ENCODE assay signal across 24 mouse cellular contexts in genomic region chr17:50426146-50426545, GRCm38 (mm10).
DNase-seq lines count a peak whose midpoint lies in the region; ATAC-seq and TF ChIP-seq lines count a peak whose summit lies in the region.
"Had no signal": no experiment of that assay in that cellular context is flagged by ENCODE, and none has a peak within 500 bp of the region (broad histone marks: within the 10 kb centered on the region; RNA-seq: fewer than 3 reads in every experiment).

No protein-coding gene starts in this region.

- H3K9ac ChIP-seq in forebrain, embryonic 15.5 days (replicated peaks) = no peak overlapping the region
- H3K9ac ChIP-seq in forebrain, embryonic 11.5 days (ENCODE audit: low read length) = no peak overlapping the region
- no peak overlapping the region for H3K9ac ChIP-seq in midbrain, postnatal 0 days (replicated peaks; ENCODE audit: low read length, poor library complexity, severe bottlenecking)
- H3K9ac ChIP-seq: heart, embryonic 15.5 days; hindbrain, embryonic 14.5 days; liver, embryonic 14.5 days; lung, embryonic 14.5 days; midbrain, embryonic 13.5 days; neural tube, embryonic 12.5 days; stomach, embryonic 15.5 days had no signal

- DNase-seq in forebrain, embryonic 11.5 days (ENCODE audit: low spot score) = no peak
- peak; percentile 10 to 23 for DNase-seq in thymus, postnatal 10 days (ENCODE audit: low spot score in 2 of 2)
- no peak for DNase-seq in thymus, adult 2 months
- peak; percentile 59 for DNase-seq in ZHBTc4 (ENCODE audit: low read depth, low spot score)
- DNase-seq in thymus, postnatal 4 days = peak; percentile 26
- DNase-seq in midbrain, postnatal 0 days (ENCODE audit: low spot score) = no peak
- no peak for DNase-seq in layer of hippocampus, adult 8-10 months (ENCODE audit: low spot score in 2 of 2)
- DNase-seq: adrenal gland, adult 8-10 months; cerebellum, adult 2 months; gastrocnemius, postnatal 36 days; heart, postnatal 4 days; kidney, adult 2 months; kidney, postnatal 10 days; lung, embryonic 14.5 days; lung, postnatal 36 days had no signal

- no peak for TF ChIP-seq CTCF in thymus, adult 2 months (IDR thresholded peaks at IDR 0.05; ENCODE audit: borderline replicate concordance, control insufficient read depth, extremely low read depth, insufficient read depth, low read length, poor library complexity)
- no peak for TF ChIP-seq CTCF in midbrain, postnatal 0 days (IDR thresholded peaks at IDR 0.05)

- no peaks in the 10 kb centered on the region for H3K36me3 ChIP-seq in forebrain, embryonic 15.5 days
- no peaks in the 10 kb centered on the region for H3K36me3 ChIP-seq in forebrain, embryonic 11.5 days (ENCODE audit: control insufficient read depth, insufficient read depth, low read length)
- no peaks in the 10 kb centered on the region for H3K36me3 ChIP-seq in thymus, adult 2 months (ENCODE audit: control insufficient read depth, insufficient read depth, low read length)
- no peaks in the 10 kb centered on the region for H3K36me3 ChIP-seq in midbrain, postnatal 0 days (ENCODE audit: insufficient read depth, low read length)
- H3K36me3 ChIP-seq: heart, embryonic 15.5 days; midbrain, embryonic 13.5 days; neural tube, embryonic 12.5 days; stomach, embryonic 15.5 days had no signal

- ATAC-seq in forebrain, embryonic 15.5 days (replicated peaks) = no peak
- no peak for ATAC-seq in forebrain, embryonic 11.5 days (replicated peaks; ENCODE audit: low FRiP score)
- ATAC-seq in midbrain, postnatal 0 days (ENCODE audit: low FRiP score) = no peak
- ATAC-seq: midbrain, embryonic 13.5 days had no signal

- WGBS in forebrain, embryonic 15.5 days = 69% methylated on average over 7 of the region's 7 CpGs
- WGBS in forebrain, embryonic 11.5 days = 73% methylated on average over 7 of the region's 7 CpGs
- WGBS in thymus, adult 2 months = 42% methylated on average over 7 of the region's 7 CpGs
- WGBS in midbrain, postnatal 0 days = 77% methylated on average over 7 of the region's 7 CpGs

- peaks cover 16% of the 10 kb centered on the region for H3K4me1 ChIP-seq in forebrain, embryonic 15.5 days
- H3K4me1 ChIP-seq in forebrain, embryonic 11.5 days (replicated peaks; ENCODE audit: control insufficient read depth, insufficient read depth, low read length) = peaks cover 6% of the 10 kb centered on the region; the same call in 1 of the 2 replicates
- H3K4me1 ChIP-seq in thymus, adult 2 months (replicated peaks; ENCODE audit: control insufficient read depth, insufficient read depth, low read length) = peaks cover 13% of the 10 kb centered on the region
- no peaks in the 10 kb centered on the region for H3K4me1 ChIP-seq in midbrain, postnatal 0 days (ENCODE audit: insufficient read depth, low read length)
- H3K4me1 ChIP-seq: stomach, embryonic 15.5 days had no signal

- H3K27me3 ChIP-seq in forebrain, embryonic 15.5 days = no peaks in the 10 kb centered on the region
- no peaks in the 10 kb centered on the region for H3K27me3 ChIP-seq in forebrain, embryonic 11.5 days (ENCODE audit: control insufficient read depth, insufficient read depth, low read length)
- H3K27me3 ChIP-seq in thymus, adult 2 months (ENCODE audit: control insufficient read depth, insufficient read depth, low read length) = no peaks in the 10 kb centered on the region
- no peaks in the 10 kb centered on the region for H3K27me3 ChIP-seq in midbrain, postnatal 0 days (ENCODE audit: insufficient read depth, low read length)
- H3K27me3 ChIP-seq: CH12.LX; heart, embryonic 15.5 days; midbrain, embryonic 13.5 days; neural tube, embryonic 12.5 days; stomach, embryonic 15.5 days had no signal

- H3K27ac ChIP-seq in forebrain, embryonic 15.5 days (replicated peaks) = peak overlapping the region; percentile 88; the same call in 1 of the 2 replicates
- no peak overlapping the region for H3K27ac ChIP-seq in forebrain, embryonic 11.5 days (ENCODE audit: low read depth, low read length)
- H3K27ac ChIP-seq in thymus, adult 2 months (ENCODE audit: control insufficient read depth, insufficient read depth, low read length) = no peak overlapping the region
- no peak overlapping the region for H3K27ac ChIP-seq in midbrain, postnatal 0 days (ENCODE audit: low read depth, low read length)
- H3K27ac ChIP-seq: heart, embryonic 15.5 days; hindbrain, embryonic 14.5 days; midbrain, embryonic 13.5 days; neural tube, embryonic 12.5 days; stomach, embryonic 15.5 days had no signal

- no peak overlapping the region for H3K4me2 ChIP-seq in forebrain, embryonic 15.5 days (replicated peaks)
- no peak overlapping the region for H3K4me2 ChIP-seq in forebrain, embryonic 11.5 days (ENCODE audit: low read depth, low read length, severe bottlenecking)
- no peak overlapping the region for H3K4me2 ChIP-seq in midbrain, postnatal 0 days (ENCODE audit: low read depth, low read length, poor library complexity, severe bottlenecking)
- H3K4me2 ChIP-seq: heart, embryonic 15.5 days; hindbrain, embryonic 14.5 days; lung, embryonic 14.5 days; midbrain, embryonic 13.5 days; neural tube, embryonic 12.5 days; stomach, embryonic 15.5 days had no signal

- no peak overlapping the region for H3K4me3 ChIP-seq in forebrain, embryonic 15.5 days
- H3K4me3 ChIP-seq in forebrain, embryonic 11.5 days (ENCODE audit: low read depth, low read length) = no peak overlapping the region
- H3K4me3 ChIP-seq in thymus, adult 2 months (ENCODE audit: control insufficient read depth, insufficient read depth, low read length) = no peak overlapping the region
- no peak overlapping the region for H3K4me3 ChIP-seq in midbrain, postnatal 0 days (ENCODE audit: low read depth, low read length)
- H3K4me3 ChIP-seq: heart, embryonic 15.5 days; megakaryocyte, embryonic 14.5 days; midbrain, embryonic 13.5 days; neural tube, embryonic 12.5 days; stomach, embryonic 15.5 days had no signal

- H3K9me3 ChIP-seq in forebrain, embryonic 15.5 days = no peaks in the 10 kb centered on the region
- no peaks in the 10 kb centered on the region; the same call in 1 of the 2 replicates for H3K9me3 ChIP-seq in forebrain, embryonic 11.5 days (ENCODE audit: control insufficient read depth, low read length)
- no peaks in the 10 kb centered on the region for H3K9me3 ChIP-seq in midbrain, postnatal 0 days (ENCODE audit: low read length)
- H3K9me3 ChIP-seq: heart, embryonic 15.5 days; midbrain, embryonic 13.5 days; neural tube, embryonic 12.5 days; stomach, embryonic 15.5 days had no signal

- no peak for TF ChIP-seq POLR2A in thymus, adult 2 months (IDR thresholded peaks at IDR 0.05; ENCODE audit: control insufficient read depth, extremely low read depth, insufficient read depth, low read length, poor library complexity)

Comparison
In these comparisons a context has a peak if more than half of its experiments do, and no peak if none do; other contexts are left out.
1. DNase-seq: peak in thymus, postnatal 10 days (2 of 2), ZHBTc4 (single experiment) and thymus, postnatal 4 days (single experiment); none in forebrain, embryonic 11.5 days (single experiment), thymus, adult 2 months (single experiment), midbrain, postnatal 0 days (single experiment) and layer of hippocampus, adult 8-10 months (0 of 2).